Mouse (Mus musculus) intestine, embryonic 14.5 days (tissue): Measurements from ENCODE around the gene Scn5a. TPM values are rescaled to one million over a fixed set of nuclear protein-coding genes. Genes with fewer than 3 reads are reported as not detected.

ENCODE experiments used
- ATAC-seq: fragments of 200-750 bp; cut with Nextera tagmentation; replicated peaks from 2 replicates; pipeline ENCODE4 v1.8.0; 2017; ENCODE audit warnings: low read depth, moderate number of reproducible peaks, moderate TSS enrichment, moderate library complexity; ENCODE audit not compliant: low FRiP score, low TSS enrichment
- DNase-seq: peaks from one replicate; pipeline ENCODE4 v3.0.0-alpha.2; 2018; ENCODE audit warnings: low spot score
- H3K27ac ChIP-seq: fragments of 300-500 bp; sonication (generic); 2 replicates; pipeline ENCODE4 v1.5.1; 2014; ENCODE audit warnings: low read depth, mild to moderate bottlenecking, control low read depth
- H3K27me3 ChIP-seq: fragments of 300-500 bp; sonication (generic); replicated peaks from 2 replicates; pipeline ENCODE4 v1.6.1; 2014; ENCODE audit warnings: low read length, control low read depth; ENCODE audit not compliant: control insufficient read depth, insufficient read depth
- H3K36me3 ChIP-seq: fragments of 300-500 bp; sonication (generic); 2 replicates; pipeline ENCODE4 v1.6.1; 2014; ENCODE audit warnings: low read length, control low read depth; ENCODE audit not compliant: control insufficient read depth, insufficient read depth
- H3K4me1 ChIP-seq: fragments of 300-500 bp; sonication (generic); replicated peaks from 2 replicates; pipeline ENCODE4 v1.6.1; 2014; ENCODE audit warnings: low read length, control low read depth, mixed read lengths; ENCODE audit not compliant: control insufficient read depth, insufficient read depth
- H3K4me2 ChIP-seq: fragments of 300-500 bp; sonication (generic); 2 replicates; pipeline ENCODE4 v1.6.1; 2014; ENCODE audit warnings: low read length
- H3K4me3 ChIP-seq: fragments of 300-500 bp; sonication (generic); 2 replicates; pipeline ENCODE4 v1.5.1; 2014; ENCODE audit warnings: low read depth, low read length, control low read depth, mixed read lengths
- H3K9ac ChIP-seq: fragments of 300-500 bp; sonication (generic); 2 replicates; pipeline ENCODE4 v1.6.1; 2014; ENCODE audit warnings: mild to moderate bottlenecking, low read length
- H3K9me3 ChIP-seq: fragments of 300-500 bp; sonication (generic); 2 replicates; pipeline ENCODE4 v1.6.1; 2016; ENCODE audit warnings: low read length, control low read depth; ENCODE audit not compliant: control insufficient read depth
- WGBS: fragments of 180-500 bp; shearing (Covaris S2); extraction: QIAGEN DNeasy Blood & Tissue Kit; methylation state at CpG from one replicate; pipeline ENCODE4 v1.1.7; 2014; 5-methylcytosine and 5-hydroxymethylcytosine counted together
- polyA plus RNA-seq: library from polyadenylated mRNA; unstranded; fragments of >200 nt; fragmentation: Nextera tagmentation; extraction: Ambion mirVana; gene quantifications from 2 replicates; pipeline ENCODE4 v1.2.1, GENCODE M21; 2014

Scn5a gene
- polyA plus RNA-seq, 1 experiment from 2014 or later: 0.55 TPM

- no peak overlapping the region for H3K4me3 ChIP-seq
Observed at GRCm38 (mm10) chr9:119597332-119597731, 18.5 kb upstream of the Scn5a start.

DNA sequence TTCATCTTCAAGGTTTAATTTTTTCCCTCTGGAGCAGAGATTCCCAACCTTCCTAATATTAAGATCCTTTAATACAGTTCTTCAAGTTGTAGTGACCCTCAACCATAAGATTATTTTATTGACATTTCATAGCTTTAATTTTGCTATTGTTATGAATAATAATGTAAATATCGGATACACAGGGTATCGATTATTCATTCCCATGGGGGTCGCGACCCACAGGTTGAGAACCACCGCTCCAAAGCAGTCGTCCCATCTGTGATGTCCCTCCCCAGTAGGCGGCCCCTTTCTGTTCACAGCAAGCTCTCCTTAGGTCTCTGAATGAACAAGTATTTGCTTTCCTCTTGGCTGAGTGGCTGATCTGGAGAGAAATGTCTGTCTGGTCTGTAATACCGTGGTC lies 10.8 kb upstream of the Scn5a start:
- no peaks in the 10 kb centered on the region for H3K9me3 ChIP-seq
- H3K27ac ChIP-seq: no peak overlapping the region
- H3K27me3 ChIP-seq: 0 out of 2 replicates have a peak, but pooled peaks cover 4% of the 10 kb centered on the region
- H3K9ac ChIP-seq: no peak overlapping the region
- 0 out of 2 replicates have a peak, but pooled peaks cover 2% of the 10 kb centered on the region for H3K4me1 ChIP-seq
- WGBS: 84% methylated on average over 8 of the region's 8 CpGs
- H3K36me3 ChIP-seq: no peaks in the 10 kb centered on the region
- DNase-seq (no peak), ATAC-seq (no peak)
- H3K4me3 ChIP-seq: no peak overlapping the region
- no peak overlapping the region for H3K4me2 ChIP-seq

More at GRCm38 (mm10) chr9:119597332-119597731, 18.5 kb upstream of the Scn5a start:
- no peak for DNase-seq
- Histone ChIP-seq H3K27me3 (no peaks in the 10 kb centered on the region), H3K9ac (no peak overlapping the region), H3K4me2 (no peak overlapping the region), H3K27ac (no peak overlapping the region), H3K4me1 (no peaks in the 10 kb centered on the region), H3K36me3 (no peaks in the 10 kb centered on the region), H3K9me3 (no peaks in the 10 kb centered on the region)
- no peak for ATAC-seq
- WGBS: 74% methylated on average over 8 of the region's 8 CpGs

GRCm38 (mm10) chr9:119588763-119589449 lies 10.1 kb upstream of the Scn5a start:
- no peak overlapping the region for H3K9ac ChIP-seq

GRCm38 (mm10) chr9:119580668-119581067 lies 1.9 kb upstream of the Scn5a start:
- Histone ChIP-seq H3K36me3 (no peaks in the 10 kb centered on the region), H3K4me3 (no peak overlapping the region), H3K4me1 (no peaks in the 10 kb centered on the region; the same call in 1 of the 2 replicates), H3K27ac (no peak overlapping the region), H3K9me3 (no peaks in the 10 kb centered on the region), H3K9ac (no peak overlapping the region), H3K4me2 (no peak overlapping the region), H3K27me3 (peaks cover 48% of the 10 kb centered on the region)
- DNase-seq (peak; percentile 91), ATAC-seq (no peak; the same call in 1 of the 2 replicates)
- 1% methylated on average over 6 of the region's 6 CpGs for WGBS

More at GRCm38 (mm10) chr9:119588763-119589449, 10.1 kb upstream of the Scn5a start:
- no peaks in the 10 kb centered on the region for H3K36me3 ChIP-seq
- DNase-seq (no peak), ATAC-seq (no peak)
- H3K4me3 ChIP-seq: no peak overlapping the region
- no peaks in the 10 kb centered on the region for H3K9me3 ChIP-seq
- WGBS: 25% methylated on average over 26 of the region's 26 CpGs
- no peak overlapping the region for H3K27ac ChIP-seq
- H3K4me2 ChIP-seq: peak overlapping the region; percentile 36
- 0 out of 2 replicates have a peak, but pooled peaks cover 4% of the 10 kb centered on the region for H3K27me3 ChIP-seq
- 0 out of 2 replicates have a peak, but pooled peaks cover 2% of the 10 kb centered on the region for H3K4me1 ChIP-seq

DNA sequence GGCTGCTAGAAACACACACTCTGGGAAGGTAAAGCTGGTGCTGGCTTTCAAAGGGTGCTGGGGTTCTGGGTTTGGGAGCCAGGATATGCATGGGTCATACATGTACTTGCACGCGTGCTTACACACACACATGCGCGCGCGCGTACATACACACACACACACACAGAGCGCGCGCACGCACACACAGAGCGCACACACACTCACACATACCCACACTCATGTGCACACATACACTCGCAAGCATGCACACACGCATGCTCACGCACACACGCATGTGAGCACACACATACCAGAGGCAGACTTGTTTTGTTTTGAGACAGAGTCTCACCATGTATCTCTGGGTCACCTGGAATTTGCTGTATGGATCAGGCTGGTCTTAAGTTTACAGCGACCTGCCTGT lies 1.4 kb upstream of the Scn5a start:
- no peaks in the 10 kb centered on the region for H3K9me3 ChIP-seq
- no peak overlapping the region for H3K4me3 ChIP-seq
- no peak overlapping the region for H3K9ac ChIP-seq
- no peak overlapping the region for H3K4me2 ChIP-seq
- H3K27ac ChIP-seq: no peak overlapping the region
- peaks cover 49% of the 10 kb centered on the region for H3K27me3 ChIP-seq
- DNase-seq (no peak), ATAC-seq (no peak)
- no peaks in the 10 kb centered on the region for H3K36me3 ChIP-seq
- 85% methylated on average over 17 of the region's 17 CpGs for WGBS
- H3K4me1 ChIP-seq: no peaks in the 10 kb centered on the region; the same call in 1 of the 2 replicates

DNA sequence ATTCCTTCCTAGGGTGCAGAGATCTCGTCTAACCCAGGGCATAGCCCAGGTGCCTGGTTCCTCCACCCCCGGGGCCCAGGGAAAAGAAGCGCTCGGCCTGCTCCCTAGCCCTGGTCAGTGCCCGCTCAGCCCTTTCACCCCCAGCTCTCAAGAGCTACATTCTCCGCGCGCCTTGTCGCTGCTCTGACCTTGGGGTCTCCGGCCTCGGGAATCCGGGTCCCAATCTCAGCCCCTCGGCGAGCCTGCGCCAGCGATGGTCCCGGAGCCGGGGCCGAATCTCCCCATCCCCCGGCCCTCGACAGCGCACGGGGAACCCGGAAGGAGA lies 543 bp downstream of the Scn5a start:
- Histone ChIP-seq H3K4me2 (peak overlapping the region; percentile 97), H3K4me1 (no peaks in the 10 kb centered on the region; the same call in 1 of the 2 replicates), H3K36me3 (no peaks in the 10 kb centered on the region), H3K27me3 (peaks cover 67% of the 10 kb centered on the region), H3K27ac (no peak overlapping the region), H3K9ac (peak overlapping the region; percentile 53), H3K9me3 (no peaks in the 10 kb centered on the region), H3K4me3 (peak overlapping the region; percentile 45)
- WGBS: under 1% methylated on average over 24 of the region's 24 CpGs
- DNase-seq (no peak), ATAC-seq (0 out of 2 replicates have a peak, but pooled peaks have one; percentile 1)

- no peak overlapping the region for H3K4me2 ChIP-seq
- H3K4me3 ChIP-seq: no peak overlapping the region
- H3K4me1 ChIP-seq: no peaks in the 10 kb centered on the region; the same call in 1 of the 2 replicates
- ATAC-seq: no peak
- H3K27me3 ChIP-seq: peaks cover 80% of the 10 kb centered on the region
- H3K27ac ChIP-seq: no peak overlapping the region
- no peaks in the 10 kb centered on the region for H3K36me3 ChIP-seq
- WGBS: 77% methylated on average over 2 of the region's 2 CpGs
- no peak overlapping the region for H3K9ac ChIP-seq
- DNase-seq: no peak
- no peaks in the 10 kb centered on the region for H3K9me3 ChIP-seq
Observed at GRCm38 (mm10) chr9:119576977-119577376, 1.8 kb downstream of the Scn5a start.

GRCm38 (mm10) chr9:119575732-119576131 lies 3.1 kb downstream of the Scn5a start:
- Histone ChIP-seq H3K9me3 (no peaks in the 10 kb centered on the region), H3K27ac (no peak overlapping the region), H3K9ac (no peak overlapping the region), H3K36me3 (no peaks in the 10 kb centered on the region), H3K27me3 (peaks cover 92% of the 10 kb centered on the region), H3K4me3 (no peak overlapping the region), H3K4me1 (no peaks in the 10 kb centered on the region; the same call in 1 of the 2 replicates), H3K4me2 (no peak overlapping the region)
- ATAC-seq: no peak
- WGBS: 45% methylated on average over 9 of the region's 9 CpGs
- DNase-seq: no peak

DNA sequence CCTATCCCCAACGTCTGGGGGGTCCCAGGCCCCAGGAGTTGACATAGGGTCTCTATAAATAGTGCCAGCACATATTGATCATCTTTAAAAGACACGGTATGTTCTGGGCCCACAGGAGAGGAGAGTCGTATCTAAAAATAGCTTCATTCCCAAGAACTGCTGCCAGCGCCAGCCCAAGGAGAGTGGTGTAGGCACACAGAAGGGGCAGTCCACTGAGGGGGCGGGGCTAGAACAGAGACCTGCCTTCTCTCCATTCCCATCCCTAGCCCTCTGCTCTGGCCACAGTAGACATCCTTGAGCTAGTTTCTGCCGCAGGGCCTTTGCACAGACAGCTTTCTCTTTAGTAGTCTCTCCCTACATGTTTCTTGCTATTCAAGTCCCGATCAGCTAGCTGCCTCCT lies 4.5 kb downstream of the Scn5a start:
- WGBS: 74% methylated on average over 7 of the region's 7 CpGs
- no peak overlapping the region for H3K4me2 ChIP-seq
- no peak for ATAC-seq
- no peak overlapping the region for H3K9ac ChIP-seq
- H3K4me1 ChIP-seq: no peaks in the 10 kb centered on the region; the same call in 1 of the 2 replicates
- no peaks in the 10 kb centered on the region for H3K9me3 ChIP-seq
- H3K27ac ChIP-seq: no peak overlapping the region
- peaks cover 90% of the 10 kb centered on the region for H3K27me3 ChIP-seq
- H3K4me3 ChIP-seq: no peak overlapping the region
- H3K36me3 ChIP-seq: no peaks in the 10 kb centered on the region
- DNase-seq: no peak
